Mouse (Mus musculus) intestine, postnatal 0 days (tissue): ENCODE measurements around the gene Pecr. TPM values are rescaled to one million over a fixed set of nuclear protein-coding genes. Genes with fewer than 3 reads are reported as not detected.

ENCODE experiments used
- ATAC-seq: fragments of 200-750 bp; cut with Nextera tagmentation; 2 replicates; pipeline ENCODE4 v1.8.0; 2017; ENCODE audit warnings: mild to moderate bottlenecking, moderate TSS enrichment, moderate library complexity
- H3K27ac ChIP-seq: fragments of 300-500 bp; sonication (generic); 2 replicates; pipeline ENCODE4 v1.5.1; 2014; ENCODE audit warnings: mild to moderate bottlenecking, low read depth, low read length, moderate library complexity
- H3K27me3 ChIP-seq: fragments of 300-500 bp; sonication (generic); replicated peaks from 2 replicates; pipeline ENCODE4 v1.6.1; 2014; ENCODE audit warnings: low read length, mixed read lengths; ENCODE audit not compliant: control insufficient read depth, insufficient read depth
- H3K36me3 ChIP-seq: fragments of 300-500 bp; sonication (generic); 2 replicates; pipeline ENCODE4 v1.6.1; 2014; ENCODE audit warnings: mild to moderate bottlenecking, moderate library complexity; ENCODE audit not compliant: control insufficient read depth, insufficient read depth
- H3K4me1 ChIP-seq: fragments of 300-500 bp; sonication (generic); replicated peaks from 2 replicates; pipeline ENCODE4 v1.6.1; 2014; ENCODE audit warnings: antibody characterized with exemption, low read length, mixed read lengths; ENCODE audit not compliant: control insufficient read depth, insufficient read depth
- H3K4me2 ChIP-seq: fragments of 300-500 bp; sonication (generic); replicated peaks from 2 replicates; pipeline ENCODE4 v1.6.1; 2014; ENCODE audit warnings: low read depth, mild to moderate bottlenecking, moderate library complexity
- H3K4me3 ChIP-seq: fragments of 300-500 bp; sonication (generic); 2 replicates; pipeline ENCODE4 v1.5.1; 2014; ENCODE audit warnings: low read depth, low read length
- H3K9ac ChIP-seq: fragments of 300-500 bp; sonication (generic); 2 replicates; pipeline ENCODE4 v1.6.1; 2014; ENCODE audit warnings: mild to moderate bottlenecking, low read depth, low read length
- H3K9me3 ChIP-seq: fragments of 300-500 bp; sonication (generic); 2 replicates; pipeline ENCODE4 v1.6.1; 2016; ENCODE audit warnings: mixed run types; ENCODE audit not compliant: control insufficient read depth
- CTCF ChIP-seq: sonication (generic); IDR thresholded peaks from 2 replicates; pipeline ENCODE4 v1.5.1; 2016; ENCODE audit warnings: low read depth, mild to moderate bottlenecking, control low read depth, antibody characterized with exemption, moderate library complexity
- WGBS: fragments of 180-500 bp; shearing (Covaris S2); extraction: QIAGEN DNeasy Blood & Tissue Kit; methylation state at CpG from one replicate; pipeline ENCODE4 v1.1.7; 2014; 5-methylcytosine and 5-hydroxymethylcytosine counted together
- polyA plus RNA-seq: library from polyadenylated mRNA; unstranded; fragments of >200 nt; fragmentation: Nextera tagmentation; extraction: Ambion mirVana; gene quantifications from 2 replicates; pipeline ENCODE4 v1.2.1, GENCODE M21; 2015

The Pecr gene
- polyA plus RNA-seq, 1 experiment from 2014 or later = 67.9 TPM

DNA sequence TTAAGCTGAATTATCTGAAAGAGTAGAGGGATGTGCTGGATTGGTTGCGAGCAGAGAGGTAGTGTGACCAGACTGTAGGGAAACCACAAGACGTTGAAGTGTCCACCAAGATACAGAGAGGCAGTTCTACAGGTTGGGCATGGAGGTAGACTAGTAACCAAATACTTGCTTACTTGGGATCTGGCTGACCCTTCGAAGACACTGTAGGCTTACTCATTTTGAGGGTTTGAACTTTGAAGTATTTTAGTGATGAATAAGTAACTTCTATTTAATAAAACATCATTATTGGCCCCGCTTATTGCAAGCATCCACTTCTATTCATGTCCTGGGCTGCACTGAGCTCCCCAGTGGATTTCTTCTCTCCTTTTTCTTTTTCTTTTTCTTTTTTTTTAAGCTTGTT is 7.3 kb upstream of the Pecr start:
- no peak for ATAC-seq
- Histone ChIP-seq H3K9me3 (no peaks in the 10 kb centered on the region), H3K9ac (no peak overlapping the region)

DNA sequence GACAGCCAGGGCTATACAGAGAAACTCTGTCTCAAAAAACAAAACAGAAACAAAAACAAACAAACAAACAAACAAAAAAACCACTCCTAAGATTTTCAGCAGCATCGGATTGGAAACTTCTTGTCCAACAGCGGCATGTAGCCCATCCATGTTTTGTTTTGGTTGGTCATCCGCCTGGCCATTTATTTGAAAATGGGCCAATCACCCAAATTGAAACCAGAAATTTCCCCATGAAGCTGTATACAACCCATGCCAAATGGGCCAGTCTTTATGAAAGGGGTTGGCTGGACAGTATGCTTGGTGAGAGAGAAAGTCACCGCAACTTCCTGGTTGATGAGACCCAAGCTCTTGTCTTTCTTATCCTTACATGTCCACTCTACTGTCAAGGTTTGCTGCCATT is 6.8 kb upstream of the Pecr start:
- ATAC-seq = no peak
- 97% methylated on average over 4 of the region's 4 CpGs for WGBS

More for the DNA sequence above, 7.3 kb upstream of the Pecr start:
- Histone ChIP-seq H3K27ac (no peak overlapping the region), H3K4me3 (no peak overlapping the region), H3K4me2 (no peak overlapping the region), H3K4me1 (peaks cover 13% of the 10 kb centered on the region; the same call in 1 of the 2 replicates), H3K27me3 (no peaks in the 10 kb centered on the region), H3K36me3 (no peaks in the 10 kb centered on the region)
- TF ChIP-seq CTCF = no peak
- 92% methylated on average over 4 of the region's 4 CpGs for WGBS

DNA sequence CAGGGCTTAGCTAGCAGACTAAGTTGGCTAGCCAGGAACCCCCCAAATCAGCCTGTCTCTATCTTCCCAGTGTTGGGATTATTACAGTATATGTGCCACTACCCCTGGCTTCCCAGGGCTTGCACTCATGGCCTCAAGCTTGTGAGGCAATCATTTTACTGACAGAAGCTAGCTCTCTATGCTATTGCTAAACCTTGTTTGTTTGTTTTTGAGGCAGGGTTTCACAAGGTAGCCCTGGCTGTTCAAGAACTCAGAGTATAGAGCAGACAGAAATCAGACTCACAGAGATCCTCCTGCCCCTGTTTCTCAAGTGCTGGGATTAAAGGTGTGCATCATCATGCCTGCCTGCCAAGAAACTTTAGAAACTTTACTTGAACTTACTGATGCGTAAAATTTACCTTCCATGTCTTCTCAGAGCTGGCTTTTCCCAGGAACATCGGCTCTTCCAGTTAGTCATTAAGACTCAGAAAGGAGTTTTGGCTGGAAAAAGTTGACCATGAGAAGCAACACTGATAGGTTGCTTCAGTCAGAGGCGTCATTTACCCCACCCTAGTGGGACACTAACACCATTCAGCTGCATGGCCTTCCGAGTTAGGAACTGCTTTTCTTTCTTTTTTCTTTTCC is 4.5 kb upstream of the Pecr start:
- ATAC-seq = no peak
- no peak overlapping the region for H3K27ac ChIP-seq
- 87% methylated on average over 4 of the region's 4 CpGs for WGBS

More for the DNA sequence above, 6.8 kb upstream of the Pecr start:
- no peaks in the 10 kb centered on the region for H3K36me3 ChIP-seq
- no peak overlapping the region for H3K4me2 ChIP-seq
- no peaks in the 10 kb centered on the region for H3K27me3 ChIP-seq
- no peak overlapping the region for H3K27ac ChIP-seq
- H3K4me1 ChIP-seq = peaks cover 13% of the 10 kb centered on the region; the same call in 1 of the 2 replicates
- no peak overlapping the region for H3K9ac ChIP-seq
- no peaks in the 10 kb centered on the region for H3K9me3 ChIP-seq
- no peak overlapping the region for H3K4me3 ChIP-seq
- no peak for TF ChIP-seq CTCF

DNA sequence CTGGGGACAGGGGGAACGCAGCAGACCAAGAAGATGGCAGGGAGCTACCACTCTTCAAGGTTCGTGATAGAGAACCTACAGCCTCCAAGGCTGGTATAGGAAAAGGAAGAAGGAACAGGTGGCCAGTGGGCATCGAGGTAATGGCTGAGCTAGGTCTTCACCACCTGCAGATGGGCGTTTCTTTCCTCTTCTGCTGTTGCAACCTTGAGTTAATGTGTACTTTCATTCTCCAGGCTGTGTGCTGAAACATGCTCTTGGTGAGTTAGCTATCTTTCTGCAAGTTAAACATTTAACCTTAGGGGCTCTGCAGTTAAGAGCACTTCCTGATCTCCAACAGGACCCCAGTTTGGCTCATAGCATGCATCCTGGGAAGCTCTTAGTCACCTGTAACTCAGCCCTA is 3.8 kb upstream of the Pecr start:
- Histone ChIP-seq H3K36me3 (no peaks in the 10 kb centered on the region), H3K4me2 (no peak overlapping the region), H3K27me3 (no peaks in the 10 kb centered on the region), H3K9me3 (no peaks in the 10 kb centered on the region), H3K27ac (no peak overlapping the region), H3K4me3 (no peak overlapping the region), H3K9ac (no peak overlapping the region), H3K4me1 (peaks cover 8% of the 10 kb centered on the region; the same call in 1 of the 2 replicates)
- WGBS = 55% methylated on average over 4 of the region's 4 CpGs
- no peak for TF ChIP-seq CTCF
- peak; percentile 14; the same call in 1 of the 2 replicates for ATAC-seq

More for the DNA sequence above, 4.5 kb upstream of the Pecr start:
- H3K9me3 ChIP-seq = no peaks in the 10 kb centered on the region
- no peaks in the 10 kb centered on the region for H3K36me3 ChIP-seq
- no peak for TF ChIP-seq CTCF
- H3K9ac ChIP-seq = no peak overlapping the region
- H3K27me3 ChIP-seq = no peaks in the 10 kb centered on the region
- H3K4me3 ChIP-seq = no peak overlapping the region
- no peak overlapping the region for H3K4me2 ChIP-seq
- peaks cover 13% of the 10 kb centered on the region; the same call in 1 of the 2 replicates for H3K4me1 ChIP-seq

DNA sequence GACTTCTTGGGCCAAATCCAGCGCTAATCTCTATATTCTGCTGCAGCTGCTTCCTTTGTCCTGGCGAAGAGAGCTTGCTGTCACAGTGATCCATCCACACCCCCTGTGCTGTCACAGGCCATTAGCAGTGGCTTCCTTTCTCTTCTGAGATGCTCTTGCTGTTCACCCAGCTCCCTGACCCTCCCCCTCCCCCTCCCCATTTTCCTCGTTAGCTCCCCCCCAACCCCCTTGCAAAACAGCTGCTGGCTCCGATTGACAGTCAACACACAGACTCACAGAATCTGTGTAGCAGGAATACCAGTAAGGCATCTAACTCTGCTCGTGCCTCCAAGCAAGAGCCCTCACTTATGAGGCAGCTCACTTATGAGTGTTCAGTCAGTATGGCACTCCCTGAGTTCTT is 2.8 kb upstream of the Pecr start:
- Histone ChIP-seq H3K4me3 (no peak overlapping the region), H3K36me3 (no peaks in the 10 kb centered on the region), H3K27me3 (no peaks in the 10 kb centered on the region), H3K9me3 (no peaks in the 10 kb centered on the region), H3K4me2 (no peak overlapping the region), H3K9ac (no peak overlapping the region), H3K27ac (no peak overlapping the region), H3K4me1 (peaks cover 8% of the 10 kb centered on the region; the same call in 1 of the 2 replicates)
- TF ChIP-seq CTCF = no peak
- ATAC-seq = no peak
- whole genome bisulfite sequencing = 62% methylated on average over 5 of the region's 5 CpGs

DNA sequence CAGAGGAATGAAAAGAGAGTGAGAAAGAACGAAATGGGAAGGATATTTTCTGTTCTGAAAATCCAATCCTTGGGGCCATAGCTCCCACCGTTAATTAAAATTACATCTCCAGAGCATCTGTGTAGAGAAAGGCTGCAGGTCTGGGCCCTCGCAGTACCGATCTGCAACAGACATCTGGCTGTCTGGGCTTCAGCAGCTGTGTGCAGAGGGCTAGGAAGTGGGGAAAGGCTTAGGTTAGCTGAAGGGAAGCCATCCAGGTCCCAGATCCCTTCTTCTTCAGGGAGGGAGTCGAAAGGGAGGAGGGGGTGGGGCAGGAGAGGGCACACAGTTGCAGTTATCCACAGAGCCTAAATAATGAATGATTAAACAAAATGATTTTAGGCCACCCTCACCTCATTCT is 425 bp upstream of the Pecr start:
- Histone ChIP-seq H3K9ac (no peak overlapping the region), H3K4me3 (peak overlapping the region; percentile 49)
- WGBS = 6% methylated on average over 5 of the region's 5 CpGs

More for the DNA sequence above, 425 bp upstream of the Pecr start:
- Histone ChIP-seq H3K27ac (no peak overlapping the region), H3K4me1 (peaks cover 8% of the 10 kb centered on the region; the same call in 1 of the 2 replicates), H3K27me3 (no peaks in the 10 kb centered on the region), H3K4me2 (peak overlapping the region; percentile 78), H3K36me3 (no peaks in the 10 kb centered on the region), H3K9me3 (no peaks in the 10 kb centered on the region)
- ATAC-seq = no peak
- no peak for TF ChIP-seq CTCF
